Mouse (Mus musculus): ENCODE measurements around the gene Arl4d. TPM values are rescaled to one million over a fixed set of nuclear protein-coding genes. Genes with fewer than 3 reads are reported as not detected.
"Not testable (repeated sequence)": the region's sequence is repeated elsewhere in the genome, so short reads cannot be mapped to it uniquely, and the experiment has no call there.

Gene Arl4d
- total and polyA plus RNA-seq, 3 experiments: 18.9 to 23.5 (median 23.4) TPM

GRCm38 (mm10) chr11:101639761-101640160 lies 25.6 kb upstream of the Arl4d start:
- intact Hi-C loops (cut with DNase I): no loop called here
- WGBS: 90% methylated on average over 4 of the region's 4 CpGs

GRCm38 (mm10) chr11:101640857-101641709 lies 24.3 kb upstream of the Arl4d start:
- peak; percentile 54 for TF ChIP-seq POLR2A (IDR thresholded peaks at IDR 0.05; ENCODE audit: insufficient read depth, low read depth, low read length)
- H3K27me3 ChIP-seq (ENCODE audit: control insufficient read depth, insufficient read depth, low read length); intact Hi-C loops (cut with DNase I): not testable (repeated sequence)

More at GRCm38 (mm10) chr11:101639761-101640160, 25.6 kb upstream of the Arl4d start:
- TF ChIP-seq CTCF (IDR thresholded peaks at IDR 0.05) (no peak), POLR2A (IDR thresholded peaks at IDR 0.05; ENCODE audit: insufficient read depth, low read depth, low read length) (no peak), EP300 (IDR thresholded peaks at IDR 0.05; ENCODE audit: insufficient read depth, low read depth, low read length) (no peak)
- Histone ChIP-seq H3K4me3 (no peak overlapping the region), H3K79me2 (replicated peaks; ENCODE audit: control insufficient read depth, insufficient read depth, low read length) (no peaks in the 10 kb centered on the region), H3K27ac (no peak overlapping the region), H3K36me3 (ENCODE audit: control insufficient read depth, insufficient read depth, low read length) (no peaks in the 10 kb centered on the region), H3K9ac (ENCODE audit: low read depth, low read length) (no peak overlapping the region), H3K4me1 (ENCODE audit: control insufficient read depth, insufficient read depth, low read length) (peaks cover 4% of the 10 kb centered on the region), H3K27me3 (ENCODE audit: control insufficient read depth, insufficient read depth, low read length) (no peaks in the 10 kb centered on the region)
- no peak for DNase-seq

GRCm38 (mm10) chr11:101641710-101642642 lies 23.4 kb upstream of the Arl4d start:
- peak in 1 of 2 experiments; percentile 28 for DNase-seq
- WGBS: 5% methylated on average over 14 of the region's 26 CpGs
- H3K4me1 ChIP-seq (ENCODE audit: control insufficient read depth, insufficient read depth, low read length); H3K79me2 ChIP-seq (replicated peaks; ENCODE audit: control insufficient read depth, insufficient read depth, low read length); H3K36me3 ChIP-seq (ENCODE audit: control insufficient read depth, insufficient read depth, low read length); H3K27me3 ChIP-seq (ENCODE audit: control insufficient read depth, insufficient read depth, low read length); intact Hi-C loops (cut with DNase I); H3K4me3 ChIP-seq; H3K9ac ChIP-seq (ENCODE audit: low read depth, low read length): not testable (repeated sequence)
- H3K27ac ChIP-seq: peak overlapping the region; percentile 88

More at GRCm38 (mm10) chr11:101640857-101641709, 24.3 kb upstream of the Arl4d start:
- Histone ChIP-seq H3K27ac (peak overlapping the region; percentile 88), H3K4me3 (peak overlapping the region; percentile 21; the same call in 1 of the 2 replicates), H3K9ac (ENCODE audit: low read depth, low read length) (peak overlapping the region; percentile 81)
- H3K79me2 ChIP-seq (replicated peaks; ENCODE audit: control insufficient read depth, insufficient read depth, low read length); H3K4me1 ChIP-seq (ENCODE audit: control insufficient read depth, insufficient read depth, low read length); H3K36me3 ChIP-seq (ENCODE audit: control insufficient read depth, insufficient read depth, low read length): not testable (repeated sequence)
- DNase-seq: peak; percentile 82 to 86
- 5% methylated on average over 53 of the region's 53 CpGs for WGBS

GRCm38 (mm10) chr11:101642931-101643330 lies 22.4 kb upstream of the Arl4d start:
- intact Hi-C loops (cut with DNase I): no loop called here
- no peak overlapping the region for H3K27ac ChIP-seq
- no peaks in the 10 kb centered on the region for H3K36me3 ChIP-seq (ENCODE audit: control insufficient read depth, insufficient read depth, low read length)
- no peak for DNase-seq
- peak overlapping the region; percentile 53; the same call in 1 of the 2 replicates for H3K9ac ChIP-seq (ENCODE audit: low read depth, low read length)
- TF ChIP-seq EP300 (IDR thresholded peaks at IDR 0.05; ENCODE audit: insufficient read depth, low read depth, low read length): no peak
- TF ChIP-seq CTCF (IDR thresholded peaks at IDR 0.05): no peak
- no peak for TF ChIP-seq POLR2A (IDR thresholded peaks at IDR 0.05; ENCODE audit: insufficient read depth, low read depth, low read length)
- H3K4me1 ChIP-seq (ENCODE audit: control insufficient read depth, insufficient read depth, low read length): peaks cover 4% of the 10 kb centered on the region
- H3K27me3 ChIP-seq (ENCODE audit: control insufficient read depth, insufficient read depth, low read length): no peaks in the 10 kb centered on the region
- H3K4me3 ChIP-seq: no peak overlapping the region
- no peaks in the 10 kb centered on the region for H3K79me2 ChIP-seq (replicated peaks; ENCODE audit: control insufficient read depth, insufficient read depth, low read length)
- WGBS: 37% methylated on average over 5 of the region's 5 CpGs

- H3K36me3 ChIP-seq (ENCODE audit: control insufficient read depth, insufficient read depth, low read length): no peaks in the 10 kb centered on the region
- no peaks in the 10 kb centered on the region for H3K79me2 ChIP-seq (replicated peaks; ENCODE audit: control insufficient read depth, insufficient read depth, low read length)
- WGBS: 67% methylated on average over 3 of the region's 3 CpGs
- H3K9ac ChIP-seq (ENCODE audit: low read depth, low read length): no peak overlapping the region
- no peak overlapping the region for H3K4me3 ChIP-seq
- intact Hi-C loops (cut with DNase I): no loop called here
- TF ChIP-seq EP300 (IDR thresholded peaks at IDR 0.05; ENCODE audit: insufficient read depth, low read depth, low read length): no peak
- no peak overlapping the region for H3K27ac ChIP-seq
- H3K27me3 ChIP-seq (ENCODE audit: control insufficient read depth, insufficient read depth, low read length): no peaks in the 10 kb centered on the region
- peaks cover 4% of the 10 kb centered on the region for H3K4me1 ChIP-seq (ENCODE audit: control insufficient read depth, insufficient read depth, low read length)
- no peak for DNase-seq
Observed at GRCm38 (mm10) chr11:101644591-101644990, 20.8 kb upstream of the Arl4d start.

GRCm38 (mm10) chr11:101645043-101645410 lies 20.3 kb upstream of the Arl4d start:
- H3K36me3 ChIP-seq (ENCODE audit: control insufficient read depth, insufficient read depth, low read length); DNase-seq; H3K4me1 ChIP-seq (ENCODE audit: control insufficient read depth, insufficient read depth, low read length); H3K27me3 ChIP-seq (ENCODE audit: control insufficient read depth, insufficient read depth, low read length); H3K4me3 ChIP-seq; intact Hi-C loops (cut with DNase I); H3K79me2 ChIP-seq (replicated peaks; ENCODE audit: control insufficient read depth, insufficient read depth, low read length); H3K9ac ChIP-seq (ENCODE audit: low read depth, low read length): not testable (repeated sequence)
- WGBS: 3% methylated on average over 4 of the region's 4 CpGs
- H3K27ac ChIP-seq: peak overlapping the region; percentile 33; the same call in 1 of the 2 replicates
